Mouse (Mus musculus): ENCODE data around the gene Setx.
"Not testable (repeated sequence)": the region's sequence is repeated elsewhere in the genome, so short reads cannot be mapped to it uniquely, and the experiment has no call there.

GRCm38 (mm10) chr2:29102416-29103377, 21.3 kb upstream of the Setx start:
- not testable (repeated sequence) for TF ChIP-seq CTCF (IDR thresholded peaks at IDR 0.05; ENCODE audit: borderline replicate concordance, insufficient read depth, low read depth, low read length); POLR2A (IDR thresholded peaks at IDR 0.05; ENCODE audit: borderline replicate concordance, insufficient read depth, low read length)

Data from cerebellum, adult 2 months (tissue).